Mouse (Mus musculus): Measurements from ENCODE around the gene Ppp1r1a.
A peak's percentile ranks its signal among the peaks of the same experiment; 100 is the strongest.

The Ppp1r1a gene

DNA sequence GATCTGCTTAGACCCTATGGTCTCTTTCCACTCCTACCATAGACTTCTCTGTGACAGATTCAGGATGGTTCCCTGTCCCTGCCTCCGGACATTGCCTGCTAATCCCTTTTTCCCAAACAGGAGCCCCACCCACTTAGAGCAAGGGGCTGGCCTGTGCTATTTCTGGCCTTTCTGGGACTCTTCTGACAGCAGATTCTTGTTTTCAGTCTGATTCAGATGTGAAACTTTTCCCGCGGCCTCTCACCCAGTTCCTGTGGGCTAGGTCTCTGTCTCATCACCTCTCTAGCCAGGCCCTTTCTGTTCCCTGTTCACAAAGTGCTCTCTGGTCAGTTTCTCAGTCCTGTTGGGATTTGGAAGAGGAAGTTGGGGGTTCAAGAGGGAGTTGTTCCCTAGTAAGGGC lies 22.9 kb downstream of the Ppp1r1a start:
- no peak for DNase-seq (ENCODE audit: low spot score in 2 of 2)

GRCm38 (mm10) chr15:103514119-103514518 lies 23.7 kb downstream of the Ppp1r1a start:
- DNase-seq (ENCODE audit: low spot score in 2 of 2), result peak; percentile 87 to 92

DNA sequence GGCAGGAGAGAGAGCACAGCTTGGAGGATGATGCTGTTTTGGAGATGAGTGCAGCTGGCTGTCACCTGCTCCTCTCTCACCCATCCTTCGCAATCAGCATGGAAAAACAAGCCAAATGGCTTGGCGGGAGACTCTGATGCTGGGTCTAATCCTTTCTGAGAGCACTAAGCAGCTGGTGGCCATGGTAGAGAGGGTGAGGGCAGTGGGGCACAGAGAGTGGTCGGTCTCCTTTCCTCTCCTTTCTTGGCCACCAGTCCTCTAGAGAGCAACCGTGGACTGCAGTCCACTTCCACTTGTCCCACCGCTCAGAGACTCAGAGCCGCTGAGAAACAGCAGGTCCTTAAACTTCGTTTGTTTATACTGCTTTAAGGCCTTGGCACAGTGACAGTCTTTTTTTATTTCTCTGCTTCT lies 24.2 kb downstream of the Ppp1r1a start:
- peak in 1 of 2 experiments; percentile 51 for DNase-seq (ENCODE audit: low spot score in 2 of 2)

DNA sequence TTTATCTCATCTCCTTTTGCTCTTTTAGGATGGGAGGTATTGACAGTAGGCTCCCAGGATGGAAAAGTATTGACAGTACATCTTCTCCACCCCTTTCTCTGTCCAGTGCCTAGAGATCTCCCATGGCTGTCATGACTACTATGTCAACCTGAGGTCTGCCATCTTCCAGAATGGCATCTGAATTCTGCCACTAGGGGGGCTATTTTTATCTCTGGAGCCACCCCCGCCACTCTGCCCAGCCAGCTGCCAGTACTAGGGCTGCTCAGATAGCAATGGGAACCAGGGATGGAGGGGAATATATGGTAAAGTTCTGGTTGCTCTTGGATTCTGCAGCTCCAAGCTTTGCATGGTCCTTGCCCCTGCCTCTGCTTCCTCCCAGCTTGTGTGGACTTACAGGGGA lies 26.2 kb downstream of the Ppp1r1a start:
- peak in 1 of 2 experiments; percentile 61 for DNase-seq (ENCODE audit: low spot score in 2 of 2)

GRCm38 (mm10) chr15:103509317-103509716 lies 28.5 kb downstream of the Ppp1r1a start:
- DNase-seq (ENCODE audit: low spot score in 2 of 2), result no peak

- peak in 1 of 2 experiments; percentile 54 for DNase-seq (ENCODE audit: low spot score in 2 of 2)
Measured at GRCm38 (mm10) chr15:103503660-103504059, 34.1 kb downstream of the Ppp1r1a start.

- DNase-seq (ENCODE audit: low spot score in 2 of 2), result no peak
Measured at GRCm38 (mm10) chr15:103503251-103503600, 34.6 kb downstream of the Ppp1r1a start.

DNA sequence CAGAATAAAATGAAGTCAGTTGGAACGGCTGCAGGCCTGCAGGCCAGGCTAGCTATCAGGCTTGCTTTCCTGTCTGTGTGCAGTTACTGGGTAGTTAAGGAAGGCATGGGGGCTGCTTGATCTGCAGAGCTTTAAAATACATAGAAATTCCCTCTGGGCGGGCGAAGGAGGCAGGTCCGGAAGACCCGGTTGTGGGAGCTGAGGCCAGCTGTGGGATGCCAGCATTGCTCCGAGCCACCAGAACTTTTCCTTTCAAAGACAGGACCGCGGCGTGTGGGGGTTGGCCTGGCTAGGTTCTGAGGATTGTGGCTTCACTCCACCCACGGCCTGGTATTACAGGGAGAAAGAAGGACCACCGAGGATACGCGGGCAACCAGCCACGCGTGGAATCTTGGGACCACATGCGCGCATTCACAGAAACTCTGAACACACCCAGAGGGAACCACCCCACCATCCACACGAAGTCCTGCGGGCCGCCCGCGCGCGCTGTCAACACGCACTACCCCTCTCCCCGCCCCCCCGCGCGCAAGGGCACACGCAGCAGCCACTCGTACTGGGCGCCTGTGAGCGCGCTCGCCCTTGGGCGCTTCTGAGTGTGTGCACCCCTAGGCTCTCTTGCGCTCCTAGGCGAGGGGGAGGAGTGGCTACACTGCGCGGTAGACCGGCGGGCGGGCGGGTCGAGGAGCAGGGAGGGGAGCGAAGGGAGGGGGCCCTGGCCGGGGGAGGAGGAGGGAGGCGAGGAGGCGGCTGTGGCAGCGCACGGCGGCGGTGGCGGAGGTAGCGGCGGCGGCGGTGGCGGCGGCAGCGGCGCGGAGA lies 35.2 kb downstream of the Ppp1r1a start, which contains the start of gene Pde1b:
Pde1b (plus strand) TSS at position 600 of the 816 bp plus-strand sequence.
- peak; percentile 71 to 76 for DNase-seq (ENCODE audit: low spot score in 2 of 2)

DNA sequence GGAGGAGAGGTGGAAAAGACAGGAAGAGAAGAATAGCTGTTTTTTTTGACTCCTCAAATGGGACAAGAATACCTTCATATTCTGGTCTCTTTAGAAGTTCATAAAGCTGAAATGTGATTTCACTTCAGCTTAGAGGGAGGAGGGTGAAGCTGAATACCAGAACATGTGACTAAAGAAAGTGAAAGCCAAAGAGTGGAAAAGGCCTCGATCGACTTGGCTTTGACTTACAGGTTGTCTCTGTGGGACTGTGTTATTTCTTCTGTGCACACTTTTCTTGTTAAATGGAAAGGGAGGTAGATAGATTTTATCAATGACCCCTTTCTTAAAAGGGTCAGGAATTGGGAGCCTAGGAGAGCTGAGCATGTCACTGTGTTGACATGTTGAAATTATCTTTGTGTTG lies 36.6 kb downstream of the Ppp1r1a start:
- DNase-seq (ENCODE audit: low spot score in 2 of 2), result no peak

GRCm38 (mm10) chr15:103500723-103501122 lies 37.1 kb downstream of the Ppp1r1a start:
- DNase-seq (ENCODE audit: low spot score in 2 of 2), result peak in 1 of 2 experiments; percentile 47

DNA sequence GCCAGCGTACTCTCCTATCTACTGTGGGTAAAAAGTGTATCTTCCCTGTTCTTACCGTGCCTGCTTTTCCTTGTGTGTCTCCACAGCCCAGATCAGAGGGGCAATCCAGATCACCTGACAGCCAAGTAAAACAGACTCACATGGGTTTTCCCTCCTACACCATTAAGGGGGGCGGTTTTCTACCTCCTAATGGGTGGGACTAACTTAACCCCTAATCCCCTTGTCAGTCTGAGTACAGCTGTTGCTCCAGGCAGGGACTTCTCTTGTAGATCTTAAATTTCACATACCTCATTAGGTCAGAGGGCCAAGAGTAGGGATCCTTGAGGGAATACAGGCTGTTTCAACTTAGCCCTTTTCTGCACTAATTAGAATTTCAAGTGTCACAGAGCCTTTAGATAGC lies 39.6 kb downstream of the Ppp1r1a start:
- DNase-seq (ENCODE audit: low spot score in 2 of 2), result no peak

DNA sequence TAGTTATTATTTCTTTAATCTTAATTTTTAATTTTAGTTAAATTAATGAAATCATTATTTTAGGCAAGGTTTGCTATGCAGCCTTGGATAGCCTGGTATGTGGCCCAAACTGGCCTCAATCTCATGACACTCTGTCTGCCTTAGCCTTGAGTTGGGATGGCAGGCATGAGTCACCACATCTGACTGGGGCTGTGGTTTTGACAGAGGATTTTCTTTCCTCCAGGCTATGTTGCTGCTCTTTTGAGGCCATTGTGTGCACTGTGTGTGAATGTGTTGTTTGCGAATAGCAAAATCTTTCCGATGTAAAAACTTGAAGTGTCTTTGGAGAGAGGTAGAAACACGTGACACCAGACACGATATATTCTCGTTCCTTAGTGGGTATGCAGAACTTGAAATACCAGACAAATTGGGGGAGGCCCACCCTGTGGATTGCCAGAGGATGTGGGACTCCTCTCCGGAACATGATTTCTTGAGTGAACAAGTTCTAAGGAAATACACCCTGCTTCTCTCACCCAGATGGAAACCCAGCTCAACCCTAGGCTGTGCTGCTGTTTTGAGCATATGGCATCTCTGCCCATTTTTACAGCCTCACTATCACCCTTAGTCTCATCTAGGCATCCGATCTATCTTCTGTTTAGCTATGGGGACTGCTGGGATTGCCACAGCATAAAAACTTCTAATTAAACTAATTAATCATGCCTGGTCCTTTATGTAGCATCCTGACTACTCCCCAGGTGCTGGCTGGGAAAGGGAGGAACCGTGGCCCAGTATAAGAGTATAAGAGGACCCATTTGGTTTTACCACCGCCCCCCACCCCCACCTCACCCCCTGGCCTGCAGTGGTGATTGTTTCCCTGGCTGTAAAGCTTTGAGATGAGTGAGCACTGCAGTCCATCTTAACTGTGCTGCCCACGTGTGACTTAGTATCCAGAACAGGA lies 41.3 kb downstream of the Ppp1r1a start:
- DNase-seq (ENCODE audit: low spot score in 2 of 2), result no peak

DNA sequence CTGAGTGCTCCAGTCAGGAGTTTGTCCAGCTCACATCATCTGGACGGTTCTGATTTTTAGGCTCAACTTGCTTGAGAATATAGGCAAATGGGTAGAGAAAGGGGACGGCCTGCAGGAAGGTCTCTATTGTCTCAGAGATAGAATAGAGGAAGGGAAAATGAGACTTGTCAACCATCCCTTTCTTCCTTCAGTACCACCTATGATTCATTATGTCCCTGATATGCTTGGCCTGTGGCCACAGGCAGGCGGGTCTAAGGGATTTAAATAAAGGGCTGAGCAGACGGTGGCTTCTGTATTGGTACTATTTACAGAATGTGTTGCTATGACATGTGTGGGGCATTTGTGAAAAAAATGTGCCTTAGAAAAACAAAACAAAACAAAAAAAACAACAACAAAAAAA lies 49.5 kb downstream of the Ppp1r1a start:
- DNase-seq (ENCODE audit: low spot score in 2 of 2), result no peak

DNA sequence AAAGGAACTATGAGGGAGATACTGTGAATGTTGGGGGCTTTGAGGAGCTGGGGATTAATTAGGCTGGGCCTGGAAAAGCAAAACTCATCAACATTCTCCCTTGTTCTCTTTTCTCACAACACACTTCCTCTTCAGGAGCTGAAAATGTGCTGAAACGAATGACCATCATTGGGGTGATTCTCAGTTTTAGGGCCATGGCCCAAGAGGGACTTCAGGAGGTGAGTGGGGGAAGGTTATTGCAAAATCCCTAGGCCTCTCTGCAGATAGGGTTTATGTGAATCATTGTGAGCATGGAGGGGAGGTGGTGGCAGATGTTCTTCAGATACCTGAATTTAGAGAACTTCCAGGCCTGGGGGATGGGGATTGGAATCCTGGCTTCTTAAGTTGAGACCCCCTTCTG lies 51.1 kb downstream of the Ppp1r1a start:
- no peak for DNase-seq (ENCODE audit: low spot score in 2 of 2)

- DNase-seq (ENCODE audit: low spot score in 2 of 2), result no peak
Measured at GRCm38 (mm10) chr15:103485106-103485505, 52.7 kb downstream of the Ppp1r1a start.

GRCm38 (mm10) chr15:103484490-103484889 lies 53.3 kb downstream of the Ppp1r1a start:
- DNase-seq (ENCODE audit: low spot score in 2 of 2), result peak; percentile 54 to 67

- DNase-seq (ENCODE audit: low spot score in 2 of 2), result peak in 1 of 2 experiments; percentile 63
Measured at GRCm38 (mm10) chr15:103482488-103482887, 55.3 kb downstream of the Ppp1r1a start.

Data from right cerebral cortex, postnatal 10 days (tissue).